Mouse (Mus musculus): ENCODE data around the gene Tctex1d4. TPM values are rescaled to one million over a fixed set of nuclear protein-coding genes. Genes with fewer than 3 reads are reported as not detected.

Gene Tctex1d4
- polyA plus RNA-seq (2017; shearing (Covaris generic)) = 1 to 10 TPM; 3.2 to 6.2 TPM

GRCm38 (mm10) chr4:117126675-117127290, at the start of gene Tctex1d4:
TSS of gene Tctex1d4 (plus strand) at chr4:117126794.
- ATAC-seq = no peak

- no peak for ATAC-seq
Observed at GRCm38 (mm10) chr4:117087948-117088640, 38.5 kb upstream of the Tctex1d4 start.

DNA sequence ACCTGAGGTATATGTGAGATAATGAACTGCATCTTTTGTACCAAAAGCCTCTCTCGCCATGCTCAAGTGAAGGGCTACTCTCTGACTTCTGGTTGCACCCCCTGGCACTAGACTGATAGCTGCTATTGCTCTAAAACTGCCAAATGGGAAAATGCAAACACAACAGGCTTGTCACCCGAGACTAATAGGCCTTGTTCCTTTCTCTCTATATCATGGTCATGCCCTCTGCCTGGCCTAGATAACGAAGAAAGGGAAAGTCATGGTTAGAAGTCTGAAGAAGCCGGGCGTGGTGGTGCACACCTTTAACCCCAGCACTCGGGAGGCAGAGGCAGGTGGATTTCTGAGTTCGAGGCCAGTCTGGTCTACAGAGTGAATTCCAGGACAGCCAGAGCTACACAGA, 36.0 kb upstream of the Tctex1d4 start:
- no peak for ATAC-seq

DNA sequence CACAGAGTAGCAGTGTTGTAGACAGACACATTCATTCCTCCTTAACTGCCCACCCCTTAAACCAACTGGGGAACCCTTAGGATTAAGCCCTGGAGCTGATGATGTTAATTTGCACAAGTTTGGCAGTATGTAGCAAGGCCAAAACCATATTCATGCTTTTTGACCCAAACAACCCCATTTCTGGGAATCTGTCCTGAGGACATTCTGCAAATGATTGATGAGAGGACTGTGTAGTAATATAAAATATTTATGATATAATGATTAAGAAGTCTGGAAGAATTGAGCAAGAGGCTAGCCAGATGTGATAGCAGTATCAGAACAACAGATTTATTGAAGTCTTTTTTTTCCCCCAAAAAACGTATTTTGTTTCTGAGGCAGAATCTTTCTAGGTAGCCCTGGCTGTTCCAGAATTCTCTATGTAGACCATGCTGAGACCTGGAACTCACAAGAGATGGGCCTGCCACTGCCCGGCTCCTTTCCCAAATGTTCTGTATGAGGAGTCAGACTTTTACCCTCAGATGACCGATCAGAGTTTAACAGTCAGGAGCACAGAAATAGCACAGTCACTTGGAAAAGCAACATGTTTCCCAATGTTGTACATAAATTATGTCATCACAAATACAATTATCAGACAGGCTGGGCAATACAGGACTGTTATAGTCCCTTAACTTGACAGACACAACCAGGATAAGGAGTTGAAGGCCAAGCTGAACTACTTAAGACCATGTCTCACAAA, 31.8 kb upstream of the Tctex1d4 start:
- no peak for ATAC-seq

DNA sequence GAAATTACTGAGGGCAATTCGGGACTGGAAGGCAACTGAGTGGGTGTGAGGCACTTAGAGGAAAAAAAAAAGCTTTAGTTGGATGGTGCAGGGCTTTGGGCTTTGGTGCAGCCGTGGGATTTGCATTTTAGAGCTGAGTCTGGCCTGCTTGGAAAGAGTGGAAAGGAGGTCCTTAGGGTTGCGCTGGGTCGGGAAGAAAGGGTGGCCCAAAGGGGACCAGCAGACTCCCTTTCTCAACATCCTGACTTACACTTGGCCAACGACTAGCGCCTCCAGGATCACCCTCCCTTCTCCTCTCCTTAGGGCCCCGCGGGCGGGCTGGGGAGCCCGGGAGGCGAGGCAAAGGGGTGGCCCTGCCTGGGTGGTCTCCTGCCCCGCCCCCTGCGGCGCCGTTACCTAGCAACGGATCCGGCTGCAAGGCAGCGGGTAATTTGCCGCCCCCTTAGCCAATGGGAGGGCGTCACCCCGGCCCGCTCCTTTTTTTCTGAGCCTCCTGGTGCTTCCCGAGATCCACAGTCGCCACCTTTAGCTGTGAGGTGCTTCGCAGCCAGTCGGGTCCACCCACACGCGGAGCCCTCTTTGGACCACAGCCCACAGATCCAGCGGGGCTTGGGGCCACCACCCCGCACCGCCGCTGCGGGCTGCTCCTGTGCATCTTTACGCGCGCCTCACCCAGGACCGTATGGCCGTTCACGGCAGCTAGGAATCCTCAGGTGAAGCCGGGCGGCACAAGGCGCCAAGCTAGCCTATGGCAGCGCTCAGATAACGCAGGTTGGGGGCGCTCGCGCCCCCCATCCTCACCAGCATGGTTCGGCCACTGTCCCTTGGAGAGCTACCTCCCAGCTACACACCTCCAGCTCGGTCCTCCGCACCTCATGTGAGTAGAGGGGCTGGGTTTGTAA, 30.8 kb upstream of the Tctex1d4 start, which contains the start of gene Ptch2:
Ptch2 (plus strand) TSS at position 525 of the 902 bp plus-strand sequence.
- no peak for ATAC-seq

DNA sequence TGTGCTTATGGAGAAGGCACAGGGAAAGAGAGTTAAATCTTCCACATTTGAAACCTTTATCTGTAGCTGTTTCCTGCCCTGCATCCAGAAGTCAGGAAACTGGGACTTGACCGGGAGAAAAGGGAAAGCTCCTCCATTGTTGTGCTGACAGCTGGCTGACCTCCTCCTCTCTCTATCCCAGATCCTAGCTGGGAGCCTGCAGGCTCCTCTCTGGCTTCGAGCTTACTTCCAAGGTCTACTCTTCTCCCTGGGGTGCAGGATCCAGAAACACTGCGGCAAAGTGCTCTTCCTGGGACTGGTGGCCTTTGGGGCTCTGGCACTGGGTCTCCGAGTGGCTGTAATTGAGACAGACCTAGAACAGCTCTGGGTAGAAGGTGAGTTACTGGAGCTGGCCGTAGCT, 29.9 kb upstream of the Tctex1d4 start:
- ATAC-seq = no peak

DNA sequence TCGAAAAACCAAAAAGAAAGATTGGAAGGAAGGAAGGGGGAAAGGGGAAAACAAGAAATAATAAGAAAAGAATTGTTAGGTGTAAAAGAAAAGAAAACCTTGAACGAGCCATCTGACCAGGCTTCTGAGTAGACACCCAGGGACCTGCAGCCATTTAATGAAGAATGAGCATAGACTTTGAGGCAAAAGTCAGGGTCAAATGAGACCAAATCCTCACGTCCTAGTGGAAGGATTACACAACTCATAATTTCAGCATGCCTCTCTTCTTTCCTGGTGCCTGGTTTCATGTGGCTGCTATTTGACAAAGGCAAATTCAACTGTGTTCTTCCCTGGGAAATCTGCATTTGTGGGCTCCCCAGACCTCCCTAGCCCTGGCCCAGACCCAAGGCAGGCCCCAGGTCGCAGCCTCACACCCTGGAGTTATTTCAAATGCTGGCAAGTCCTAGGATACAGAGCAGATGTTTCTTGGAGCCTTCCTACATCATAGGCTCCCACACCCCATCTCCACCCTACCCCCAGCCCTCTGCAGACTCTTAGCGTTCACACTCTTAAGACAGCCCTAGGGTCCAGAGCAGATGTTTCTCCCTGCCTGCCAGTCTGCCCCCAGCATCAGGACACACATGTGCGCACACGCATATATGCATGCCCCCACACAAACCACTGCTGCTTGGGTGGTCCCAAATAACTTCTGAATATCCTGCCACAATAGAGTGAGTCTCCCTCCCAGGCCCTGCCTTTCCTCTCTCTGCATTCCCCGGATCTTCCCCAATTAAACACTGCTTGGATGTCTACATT, 28.4 kb upstream of the Tctex1d4 start:
- no peak for ATAC-seq

DNA sequence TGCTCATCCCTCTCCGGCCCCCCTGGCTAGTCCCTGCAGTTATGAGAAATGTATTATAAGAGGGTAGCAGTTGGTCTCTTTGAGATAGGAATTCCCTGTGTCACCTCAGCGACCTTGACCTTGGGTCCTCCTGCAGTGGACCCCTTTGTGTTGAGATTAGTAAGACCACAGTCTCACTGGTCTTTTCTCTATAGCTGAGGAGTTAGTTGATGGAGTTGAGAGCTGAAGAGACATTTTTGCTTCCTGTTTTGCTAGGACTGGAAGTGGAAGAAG, 27.9 kb upstream of the Tctex1d4 start:
- no peak for ATAC-seq

DNA sequence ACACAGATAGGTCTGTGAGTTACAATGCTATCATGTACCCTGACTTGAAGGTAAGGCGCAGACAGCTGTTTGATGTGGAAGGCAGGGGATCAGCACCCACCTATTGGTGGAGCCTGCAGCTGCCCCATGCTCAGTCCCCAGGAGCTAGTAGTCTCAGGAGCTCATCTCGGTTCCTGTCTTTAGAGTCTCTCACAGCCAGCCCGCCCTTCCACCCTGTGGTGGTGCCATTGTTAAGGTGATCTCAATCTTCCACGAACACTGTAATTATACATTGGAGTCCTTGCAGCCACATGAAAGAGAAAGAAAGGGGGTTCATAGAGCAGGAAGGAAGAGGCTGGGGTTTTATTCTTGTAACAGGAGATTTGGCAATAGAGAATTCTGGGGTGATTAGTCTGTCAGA, 26.6 kb upstream of the Tctex1d4 start:
- no peak for ATAC-seq

DNA sequence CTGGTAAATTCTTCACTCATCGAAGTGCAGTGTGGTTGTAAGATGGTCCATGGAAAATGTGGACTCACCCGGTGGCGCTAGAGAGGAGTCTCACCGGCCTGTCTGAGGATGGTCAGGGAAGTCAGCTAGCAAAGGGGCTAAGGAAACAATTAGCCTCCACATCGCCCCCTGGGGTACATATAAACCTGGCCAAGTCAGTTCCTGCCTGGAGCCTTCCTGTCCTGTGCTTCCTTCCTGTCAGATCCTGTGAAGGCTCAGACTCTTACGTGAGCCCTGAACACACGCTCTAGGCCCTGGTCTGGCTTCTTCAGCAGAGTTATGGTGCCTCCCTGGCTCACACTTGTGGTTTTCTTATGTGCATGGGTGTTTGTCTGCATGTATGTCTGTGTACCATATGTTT, 25.4 kb upstream of the Tctex1d4 start:
- no peak for ATAC-seq

DNA sequence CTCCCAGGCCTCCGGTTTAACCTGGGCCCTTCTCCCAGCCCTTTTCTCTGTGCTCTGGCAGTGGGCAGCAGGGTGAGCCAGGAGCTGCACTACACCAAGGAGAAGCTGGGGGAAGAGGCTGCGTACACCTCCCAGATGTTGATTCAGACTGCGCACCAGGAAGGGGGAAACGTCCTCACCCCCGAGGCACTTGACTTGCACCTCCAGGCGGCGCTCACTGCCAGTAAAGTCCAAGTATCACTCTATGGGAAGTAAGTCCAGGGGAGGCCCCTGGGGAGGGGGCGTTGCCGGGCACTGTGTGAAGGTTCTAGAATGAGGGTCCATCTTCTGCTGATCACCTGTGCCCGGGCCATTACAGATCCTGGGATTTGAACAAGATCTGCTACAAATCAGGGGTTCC, 21.9 kb upstream of the Tctex1d4 start:
- no peak for ATAC-seq

DNA sequence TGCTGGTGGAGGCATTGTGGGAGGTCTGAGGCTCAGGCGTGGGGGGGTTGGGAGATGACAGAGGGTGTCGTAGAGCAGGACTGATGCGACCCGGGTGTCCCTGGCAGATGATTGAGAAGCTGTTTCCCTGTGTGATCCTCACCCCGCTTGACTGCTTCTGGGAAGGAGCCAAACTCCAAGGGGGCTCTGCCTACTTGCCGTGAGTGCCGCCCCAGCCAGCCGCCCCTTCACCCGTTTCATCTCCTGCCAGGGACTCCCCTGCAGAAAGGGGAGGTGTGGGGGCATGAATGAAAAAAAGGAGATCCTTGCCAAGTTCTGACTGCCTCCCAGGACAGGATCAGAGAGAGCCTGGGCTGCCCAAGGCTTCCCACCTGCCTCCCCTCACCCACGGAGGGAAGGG, 21.5 kb upstream of the Tctex1d4 start:
- ATAC-seq = no peak

GRCm38 (mm10) chr4:117107813-117108523, 18.6 kb upstream of the Tctex1d4 start:
- ATAC-seq = no peak

DNA sequence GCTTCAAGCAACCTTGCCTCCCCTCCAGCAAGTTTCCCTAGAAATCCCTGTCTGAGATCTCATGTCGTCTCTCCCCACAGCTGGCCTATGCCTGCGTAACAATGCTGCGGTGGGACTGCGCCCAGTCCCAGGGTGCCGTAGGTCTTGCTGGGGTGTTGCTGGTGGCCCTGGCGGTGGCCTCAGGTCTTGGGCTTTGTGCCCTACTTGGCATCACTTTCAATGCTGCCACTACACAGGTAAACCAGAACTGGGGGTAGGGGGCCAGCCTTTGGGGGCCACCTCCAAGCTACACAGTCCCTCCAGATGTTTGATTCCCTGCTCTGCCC, 18.1 kb upstream of the Tctex1d4 start:
- no peak for ATAC-seq

DNA sequence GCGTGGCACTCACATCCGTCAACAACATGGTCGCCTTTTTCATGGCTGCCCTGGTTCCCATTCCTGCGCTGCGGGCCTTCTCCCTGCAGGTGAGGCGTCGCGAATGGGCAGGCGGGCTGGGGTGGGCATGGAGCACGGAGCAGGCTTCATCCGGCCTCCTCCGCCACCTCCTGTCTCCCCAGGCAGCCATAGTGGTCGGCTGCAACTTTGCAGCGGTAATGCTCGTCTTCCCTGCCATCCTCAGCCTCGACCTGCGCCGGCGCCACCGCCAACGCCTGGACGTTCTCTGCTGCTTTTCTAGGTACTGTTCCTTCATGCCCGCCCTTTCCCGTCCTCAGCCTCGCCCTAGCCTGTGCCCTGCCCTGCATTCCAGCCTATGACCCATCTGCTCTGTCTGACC, 17.3 kb upstream of the Tctex1d4 start:
- ATAC-seq = no peak

- no peak for ATAC-seq
Observed at GRCm38 (mm10) chr4:117110249-117110648, 16.3 kb upstream of the Tctex1d4 start.

DNA sequence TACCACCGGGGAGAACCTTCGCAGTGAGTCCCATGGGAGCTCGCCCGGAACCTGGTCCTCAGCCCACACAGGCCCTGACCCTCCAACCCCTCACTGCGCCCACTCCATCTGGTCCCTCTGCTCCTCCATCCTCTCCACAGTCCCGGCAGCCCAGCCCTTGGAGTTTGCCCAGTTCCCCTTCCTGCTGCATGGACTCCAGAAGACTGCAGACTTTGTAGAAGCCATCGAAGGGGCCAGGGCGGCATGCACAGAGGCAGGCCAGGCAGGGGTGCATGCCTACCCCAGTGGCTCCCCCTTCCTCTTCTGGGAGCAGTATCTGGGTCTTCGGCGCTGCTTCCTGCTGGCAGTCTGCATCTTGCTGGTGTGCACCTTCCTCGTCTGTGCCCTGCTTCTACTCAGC, 15.6 kb upstream of the Tctex1d4 start:
- no peak for ATAC-seq

DNA sequence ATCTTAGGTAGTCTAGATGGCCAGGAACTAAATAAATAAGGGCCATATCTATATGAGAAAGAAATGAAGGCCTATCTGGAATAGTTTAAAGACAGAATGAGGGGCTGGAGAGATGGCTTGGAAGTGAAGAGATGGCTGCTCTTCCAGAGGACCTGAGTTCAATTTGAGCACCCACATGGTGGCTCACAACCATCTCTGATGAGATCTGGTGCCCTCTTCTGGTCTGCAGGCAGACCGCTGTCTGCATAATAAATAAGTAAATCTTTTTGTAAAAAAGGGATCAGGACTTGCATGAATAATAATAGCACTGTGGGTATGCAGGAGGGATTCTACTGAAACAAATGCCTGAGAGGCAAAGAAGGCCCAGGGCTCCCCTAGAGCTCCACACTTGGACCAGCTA, 13.4 kb upstream of the Tctex1d4 start:
- no peak for ATAC-seq

DNA sequence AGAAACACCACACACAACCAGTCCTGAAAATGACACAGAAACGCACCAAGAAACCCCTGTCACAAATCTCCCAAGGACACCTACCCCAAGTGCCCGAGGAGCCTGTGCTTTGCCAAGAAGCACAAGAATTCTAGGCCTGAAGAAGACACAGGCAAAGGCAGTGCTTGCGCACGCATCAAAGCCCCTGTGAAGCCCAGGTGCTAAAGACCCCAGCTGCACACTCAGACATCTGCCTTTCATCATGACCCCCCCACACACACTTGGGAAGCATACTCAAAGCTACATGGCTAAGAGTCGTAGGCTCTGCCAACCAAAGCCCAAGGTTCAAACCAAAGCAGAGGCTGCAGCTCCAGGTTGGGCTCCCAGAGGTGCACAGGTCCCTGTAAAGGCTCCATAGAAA, 11.0 kb upstream of the Tctex1d4 start:
- ATAC-seq = no peak

DNA sequence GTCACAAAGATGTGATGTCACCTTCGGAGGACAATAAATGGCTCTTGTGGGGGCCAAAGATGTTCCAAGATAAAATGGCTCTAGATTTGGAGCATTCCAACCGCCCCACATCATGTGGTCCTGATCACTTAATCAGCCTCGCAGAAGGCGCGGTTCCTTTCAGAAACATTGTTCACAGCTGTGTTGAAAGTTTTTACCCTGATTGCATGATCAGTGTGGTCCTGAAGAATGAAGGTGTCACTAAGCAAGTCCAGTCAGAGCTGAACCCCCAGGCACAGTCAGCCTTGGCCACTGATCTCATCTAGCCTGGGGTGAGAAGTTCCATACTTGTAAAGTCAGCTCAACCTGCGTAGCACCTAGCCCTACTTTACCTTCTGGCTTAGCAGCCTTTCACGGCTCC, 8.7 kb upstream of the Tctex1d4 start:
- no peak for ATAC-seq

- ATAC-seq = no peak
Observed at GRCm38 (mm10) chr4:117119636-117120035, 7.0 kb upstream of the Tctex1d4 start.

- ATAC-seq = no peak
Observed at GRCm38 (mm10) chr4:117120052-117120444, 6.5 kb upstream of the Tctex1d4 start.
